Mouse (Mus musculus) cerebellum, postnatal 4 days (tissue): Measurements from ENCODE around the gene Pcyt2.

ENCODE experiments used
- DNase-seq, 2 experiments: peaks; one replicate each; pipeline ENCODE4 v3.0.0; 2022; ENCODE audit warnings: low spot score in 2 of 2, mixed read lengths in 1 of 2

Pcyt2 gene

GRCm38 (mm10) chr11:120581490-120582267, 36.1 kb downstream of the Pcyt2 start, which contains the start of gene Arhgdia:
Gene Arhgdia, minus strand, starts transcription at chr11:120581624.
- peak; percentile 75 to 93 for DNase-seq

DNA sequence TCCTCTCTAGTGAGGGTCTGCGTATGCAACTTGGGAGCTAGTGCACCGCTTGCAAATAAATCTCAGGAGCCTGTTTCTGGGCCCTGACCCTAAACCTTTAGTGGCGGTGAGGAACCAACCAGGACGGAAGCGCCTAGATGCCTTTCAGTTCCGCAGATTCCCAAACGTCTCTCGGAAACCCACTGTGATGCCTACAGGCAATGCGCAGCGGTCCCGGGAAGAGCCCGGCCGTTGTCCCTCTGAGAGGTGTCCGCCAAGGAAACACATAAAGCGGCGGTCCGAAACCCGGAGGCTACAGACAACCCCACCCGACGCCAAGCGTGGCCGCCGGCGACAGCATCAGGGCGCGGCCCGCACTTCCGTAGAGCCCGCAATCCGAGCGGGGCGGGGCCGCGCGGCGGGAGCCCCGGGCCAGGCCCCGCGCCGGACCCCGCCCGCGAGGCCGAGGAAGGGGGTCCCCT, 36.8 kb downstream of the Pcyt2 start:
- peak in 1 of 2 experiments; percentile 33 for DNase-seq

DNA sequence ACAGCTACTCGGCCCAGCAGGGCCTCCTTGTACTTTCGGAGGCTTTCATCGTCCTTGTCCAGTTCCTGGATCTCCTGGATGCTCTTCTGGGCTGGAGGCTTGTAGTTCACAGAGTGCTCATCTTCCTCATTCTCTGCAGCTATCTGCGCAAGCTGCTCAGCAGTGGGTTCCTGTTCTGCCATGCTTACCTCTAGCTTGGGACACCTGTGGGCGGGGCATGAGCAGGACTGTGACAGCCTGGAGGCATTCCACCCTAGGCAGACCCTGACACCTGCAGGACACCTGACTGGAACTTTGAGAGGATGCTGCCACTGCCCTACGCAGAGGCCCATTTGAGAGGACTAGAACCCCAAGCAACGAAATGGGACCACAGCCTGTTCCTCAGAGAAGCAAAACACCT, 37.5 kb downstream of the Pcyt2 start:
- DNase-seq = no peak

GRCm38 (mm10) chr11:120579316-120580107, 38.2 kb downstream of the Pcyt2 start:
- peak; percentile 68 to 80 for DNase-seq

DNA sequence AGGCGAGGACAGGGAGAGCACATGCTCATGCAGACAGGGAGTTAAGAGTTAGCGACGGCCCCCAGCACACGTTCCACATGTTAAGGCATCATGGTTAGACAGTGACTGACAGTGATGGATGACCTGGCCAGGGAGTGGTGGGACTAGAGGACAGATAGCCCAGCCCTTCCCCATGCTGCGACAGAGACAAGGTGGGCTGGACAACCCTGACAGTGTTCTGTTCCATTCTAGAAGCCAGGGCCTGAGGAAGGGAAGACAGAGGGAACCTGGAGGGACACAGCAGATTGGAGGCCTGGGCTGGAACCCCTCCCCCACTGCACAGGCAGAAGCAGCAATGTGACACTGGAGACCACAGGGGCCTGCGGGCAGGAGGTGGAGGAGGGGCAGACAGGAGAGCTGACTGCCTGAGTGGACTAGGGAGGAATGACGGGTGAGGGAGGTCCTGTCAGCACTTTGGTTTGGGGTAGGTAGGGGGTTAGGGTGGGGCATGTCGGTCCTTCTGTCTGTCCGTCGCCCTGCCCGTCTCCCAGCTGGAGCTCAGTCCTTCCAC, 39.0 kb downstream of the Pcyt2 start:
- DNase-seq = peak in 1 of 2 experiments; percentile 10

GRCm38 (mm10) chr11:120578024-120578693, 39.6 kb downstream of the Pcyt2 start:
- no peak for DNase-seq

GRCm38 (mm10) chr11:120577211-120578023, 40.3 kb downstream of the Pcyt2 start:
- DNase-seq = peak in 1 of 2 experiments; percentile 32

GRCm38 (mm10) chr11:120576365-120576981, 41.3 kb downstream of the Pcyt2 start:
- no peak for DNase-seq

GRCm38 (mm10) chr11:120575940-120576339, 41.8 kb downstream of the Pcyt2 start:
- no peak for DNase-seq

DNA sequence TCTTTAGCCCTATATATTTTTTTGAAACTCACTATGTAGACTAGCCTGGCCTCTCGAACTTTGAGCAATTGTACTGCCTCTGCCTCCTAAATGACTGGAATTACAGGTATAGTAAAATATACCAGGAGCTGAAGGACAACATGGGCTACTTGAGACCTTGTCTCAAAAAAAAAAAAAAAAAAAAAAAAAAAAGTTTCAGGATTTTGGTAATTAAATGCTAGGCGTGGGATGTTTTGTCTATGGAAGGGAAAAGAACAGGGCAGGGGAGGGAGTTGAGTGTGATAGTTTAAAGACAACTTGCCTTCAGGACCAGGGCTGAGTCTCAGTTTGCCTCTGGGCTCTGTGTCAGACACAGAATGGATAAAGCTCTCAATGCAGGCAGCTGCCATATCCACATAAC, 42.7 kb downstream of the Pcyt2 start:
- no peak for DNase-seq

- DNase-seq = no peak
Observed at GRCm38 (mm10) chr11:120574278-120574600, 43.5 kb downstream of the Pcyt2 start.

- no peak for DNase-seq
Observed at GRCm38 (mm10) chr11:120573585-120574277, 44.0 kb downstream of the Pcyt2 start.

GRCm38 (mm10) chr11:120572752-120573584, 44.8 kb downstream of the Pcyt2 start, which contains the start of gene P4hb:
Gene P4hb, minus strand, starts transcription at chr11:120573253.
- peak; percentile 99 to 100 for DNase-seq

DNA sequence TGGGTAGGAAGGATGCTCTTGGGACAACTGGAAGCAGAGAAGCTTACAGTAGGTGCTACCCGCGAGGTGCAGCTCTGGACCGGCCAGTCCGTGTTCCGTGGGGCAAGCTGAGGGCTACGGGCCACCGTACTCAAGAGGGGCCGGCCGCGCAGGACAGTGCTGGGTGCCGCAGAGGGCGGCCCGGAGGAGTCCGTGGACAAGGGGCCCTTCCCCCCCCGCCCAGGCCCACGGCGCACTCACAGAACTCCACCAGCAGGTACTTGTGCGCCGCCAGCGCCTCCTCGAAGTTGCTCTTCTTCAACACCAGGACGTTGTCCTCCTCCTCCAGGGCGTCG, 45.4 kb downstream of the Pcyt2 start:
- no peak for DNase-seq

DNA sequence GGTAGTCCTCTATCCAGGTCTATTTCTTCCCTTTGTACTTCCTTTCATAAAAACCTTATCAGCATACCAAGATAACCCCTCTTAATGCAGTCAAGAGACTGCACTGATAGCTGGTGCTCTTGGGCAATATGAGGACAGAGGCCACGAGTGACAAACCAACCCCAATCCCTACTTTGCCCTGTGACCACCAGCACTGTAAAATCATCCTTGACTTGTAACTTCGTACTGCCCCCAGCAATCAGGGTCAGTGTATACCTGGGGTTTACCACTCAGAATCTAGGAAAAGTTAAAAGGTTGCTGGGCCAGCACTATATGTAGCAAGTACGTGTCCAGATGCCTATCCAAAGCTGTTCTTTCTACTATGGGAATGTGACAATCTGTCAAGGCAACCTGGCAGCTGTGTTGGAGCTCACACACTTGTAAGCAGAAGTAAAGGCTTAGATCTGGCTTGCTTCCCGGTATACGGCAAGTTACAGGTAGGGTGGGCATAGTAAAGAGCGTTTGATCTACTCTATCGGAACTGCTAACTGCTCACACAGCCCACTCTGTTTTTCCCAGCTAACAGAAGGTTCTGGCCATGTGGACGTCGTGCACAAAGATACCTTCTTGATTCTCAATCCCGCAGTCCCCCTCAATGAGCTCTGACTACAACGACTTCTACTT, 45.9 kb downstream of the Pcyt2 start:
- no peak for DNase-seq

DNA sequence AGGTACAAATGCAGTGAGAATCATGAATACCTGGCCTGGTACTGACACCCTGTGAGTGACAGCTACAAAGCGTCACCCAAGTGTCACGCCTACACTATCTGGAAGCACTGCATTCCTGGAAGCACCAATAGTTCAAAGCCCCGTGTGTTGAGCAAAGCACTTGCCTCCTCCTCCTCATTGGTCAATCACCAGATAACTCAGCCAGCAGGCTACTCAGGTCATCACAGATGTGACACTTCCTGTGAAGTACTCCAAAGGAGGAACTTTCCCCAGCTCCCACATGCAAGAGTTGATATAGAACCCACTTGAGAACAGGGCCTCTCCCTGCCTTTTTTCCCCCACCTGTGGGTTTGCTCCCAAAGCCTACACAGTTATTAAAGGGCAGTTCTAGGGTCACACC, 46.6 kb downstream of the Pcyt2 start:
- DNase-seq = no peak

GRCm38 (mm10) chr11:120568324-120568723, 49.4 kb downstream of the Pcyt2 start:
- no peak for DNase-seq

DNA sequence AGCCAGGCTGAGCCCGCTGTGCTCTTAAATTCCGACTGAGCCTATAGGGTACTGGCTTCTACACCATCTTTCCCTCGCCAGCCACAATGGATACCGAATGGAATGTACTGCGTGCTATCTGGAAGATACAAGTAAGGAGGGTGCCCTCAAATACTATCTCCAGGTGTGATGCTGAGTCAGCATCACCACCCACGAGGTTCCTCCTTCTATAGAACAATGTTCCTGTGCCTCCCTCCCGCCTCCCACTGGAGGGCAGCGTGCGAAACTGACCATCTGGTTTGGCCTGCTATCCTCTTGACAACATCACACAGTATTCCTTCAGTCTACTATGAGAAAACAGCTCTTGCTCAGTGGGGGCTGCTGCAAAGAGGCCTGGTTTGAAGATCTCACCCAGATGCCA, 52.6 kb downstream of the Pcyt2 start:
- no peak for DNase-seq

- DNase-seq = no peak
Observed at GRCm38 (mm10) chr11:120562949-120563348, 54.8 kb downstream of the Pcyt2 start.
